Comparison of ENCODE assay signal across 11 mouse cellular contexts in the genomic region with DNA sequence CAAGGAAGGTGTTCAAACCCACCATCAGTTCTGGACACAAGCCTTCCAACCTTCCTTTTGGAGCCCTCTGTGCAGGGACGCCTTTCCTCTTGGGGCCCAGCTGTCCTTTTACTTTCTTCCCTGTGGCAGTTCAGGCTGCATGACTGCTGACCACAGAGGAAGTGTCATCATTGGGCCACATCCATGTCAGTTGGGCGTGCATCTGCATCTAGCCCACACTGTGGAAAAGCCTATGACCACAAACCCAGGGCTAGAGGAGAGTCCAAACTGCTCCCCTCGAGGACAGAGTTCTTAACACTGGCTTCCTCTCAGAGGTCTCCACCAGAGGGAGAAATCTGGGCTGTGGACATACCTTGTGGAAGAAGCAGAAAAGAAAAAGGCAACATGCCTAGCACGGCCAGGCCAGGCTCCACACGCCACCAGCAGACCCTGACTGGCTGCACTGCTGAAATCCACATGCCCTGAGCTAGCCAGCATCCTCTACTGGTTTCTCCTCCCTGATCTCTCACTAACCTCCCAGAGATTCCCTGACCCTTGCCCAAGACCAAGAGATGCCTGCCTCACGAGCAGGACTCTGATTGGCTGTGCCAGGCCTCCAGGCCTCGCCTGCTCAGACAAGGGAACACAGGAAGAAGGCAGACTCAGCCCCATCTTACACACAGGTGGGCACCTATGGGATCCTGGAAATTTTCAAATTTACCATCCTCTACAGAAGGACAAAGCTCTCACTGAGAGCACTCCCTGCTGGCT.
DNase-seq lines count a peak whose midpoint lies in the region; ATAC-seq and TF ChIP-seq lines count a peak whose summit lies in the region.
"Had no signal": no experiment of that assay in that cellular context is flagged by ENCODE, and none has a peak within 500 bp of the region (broad histone marks: within the 10 kb centered on the region; RNA-seq: fewer than 3 reads in every experiment).

No protein-coding gene starts in this region.

- WGBS in heart, embryonic 14.5 days = 82% methylated on average over 7 of the region's 7 CpGs
- WGBS in heart, embryonic 16.5 days = 78% methylated on average over 7 of the region's 7 CpGs
- WGBS in lung, postnatal 0 days = 83% methylated on average over 7 of the region's 7 CpGs

- no peaks in the 10 kb centered on the region for H3K27me3 ChIP-seq in heart, embryonic 14.5 days (ENCODE audit: control insufficient read depth, insufficient read depth, low read length)
- H3K27me3 ChIP-seq in heart, embryonic 16.5 days (ENCODE audit: control insufficient read depth, insufficient read depth, low read length) = no peaks in the 10 kb centered on the region
- no peaks in the 10 kb centered on the region for H3K27me3 ChIP-seq in lung, postnatal 0 days (replicated peaks; ENCODE audit: insufficient read depth, low read length)
- H3K27me3 ChIP-seq: embryonic facial prominence, embryonic 13.5 days had no signal

- no peak for DNase-seq in heart, postnatal 36 days
- peak; percentile 62 for DNase-seq in 3134 (ENCODE audit: extremely low read depth, insufficient read length, low spot score)
- no peak for DNase-seq in lung, postnatal 0 days (ENCODE audit: low spot score)
- DNase-seq in urinary bladder, postnatal 14 days (ENCODE audit: low spot score) = no peak
- DNase-seq in thymus, postnatal 14 days = no peak
- DNase-seq: left cerebral cortex, postnatal 4 days; thymus, postnatal 25 days had no signal

- H3K36me3 ChIP-seq in heart, embryonic 14.5 days (ENCODE audit: control insufficient read depth, insufficient read depth, low read length) = no peaks in the 10 kb centered on the region
- H3K36me3 ChIP-seq in heart, embryonic 16.5 days (ENCODE audit: control insufficient read depth, insufficient read depth) = no peaks in the 10 kb centered on the region
- H3K36me3 ChIP-seq in lung, postnatal 0 days (ENCODE audit: insufficient read depth, low read length) = no peaks in the 10 kb centered on the region
- H3K36me3 ChIP-seq: embryonic facial prominence, embryonic 13.5 days had no signal

- H3K4me2 ChIP-seq in heart, embryonic 14.5 days (ENCODE audit: low read length) = 0 out of 2 replicates have a peak overlapping the region, but pooled peaks have one; percentile 25
- no peak overlapping the region for H3K4me2 ChIP-seq in heart, embryonic 16.5 days (ENCODE audit: low read depth, low read length)
- H3K4me2 ChIP-seq in lung, postnatal 0 days (replicated peaks; ENCODE audit: low read depth, low read length) = no peak overlapping the region
- H3K4me2 ChIP-seq: embryonic facial prominence, embryonic 13.5 days had no signal

- TF ChIP-seq CTCF in lung, postnatal 0 days (IDR thresholded peaks at IDR 0.05) = no peak

- peaks cover 52 to 71% of the 10 kb centered on the region in 2 experiments for H3K4me1 ChIP-seq in heart, embryonic 14.5 days (ENCODE audit: control insufficient read depth in 2 of 2, insufficient read depth in 2 of 2, low read length in 2 of 2)
- H3K4me1 ChIP-seq in heart, embryonic 16.5 days (ENCODE audit: control insufficient read depth, insufficient read depth, low read length) = peaks cover 52% of the 10 kb centered on the region
- peaks cover 27% of the 10 kb centered on the region for H3K4me1 ChIP-seq in lung, postnatal 0 days (ENCODE audit: insufficient read depth, low read depth, low read length)

- TF ChIP-seq EP300 in lung, postnatal 0 days (IDR thresholded peaks at IDR 0.05) = no peak

- H3K4me3 ChIP-seq in heart, embryonic 14.5 days (ENCODE audit: control insufficient read depth in 1 of 2, insufficient read depth in 1 of 2, low read depth in 1 of 2, low read length in 2 of 2) = no peak overlapping the region
- no peak overlapping the region for H3K4me3 ChIP-seq in heart, embryonic 16.5 days (ENCODE audit: low read length)
- H3K4me3 ChIP-seq in lung, postnatal 0 days (ENCODE audit: low read depth, low read length) = no peak overlapping the region
- H3K4me3 ChIP-seq: embryonic facial prominence, embryonic 13.5 days had no signal

- no peak for ATAC-seq in heart, embryonic 14.5 days (ENCODE audit: insufficient number of reproducible peaks, insufficient read depth, low FRiP score, low read depth)
- no peak for ATAC-seq in heart, embryonic 16.5 days (replicated peaks; ENCODE audit: extremely low read depth, insufficient read depth, low FRiP score)
- no peak for ATAC-seq in lung, postnatal 0 days
- ATAC-seq in erythroblast, adult 5-6 weeks (replicated peaks; ENCODE audit: low FRiP score, poor library complexity, severe bottlenecking) = no peak

- H3K9ac ChIP-seq in heart, embryonic 14.5 days (ENCODE audit: low read length) = 0 out of 2 replicates have a peak overlapping the region, but pooled peaks have one; percentile 12
- 0 out of 2 replicates have a peak overlapping the region, but pooled peaks have one; percentile 5 for H3K9ac ChIP-seq in heart, embryonic 16.5 days (ENCODE audit: low read length)
- no peak overlapping the region for H3K9ac ChIP-seq in lung, postnatal 0 days (replicated peaks; ENCODE audit: low read depth)
- H3K9ac ChIP-seq: embryonic facial prominence, embryonic 13.5 days had no signal

- intact Hi-C loops in heart, postnatal 36 days (cut with DNase I) = no loop called here

- no peak overlapping the region for H3K27ac ChIP-seq in heart, embryonic 14.5 days (replicated peaks in 1 of 2; ENCODE audit: control insufficient read depth in 1 of 2, insufficient read depth in 1 of 2, low read depth in 2 of 2, low read length in 2 of 2)
- no peak overlapping the region for H3K27ac ChIP-seq in heart, embryonic 16.5 days (ENCODE audit: low read length)
- H3K27ac ChIP-seq in lung, postnatal 0 days (ENCODE audit: low read length) = peak overlapping the region; percentile 16; the same call in 1 of the 2 replicates
- H3K27ac ChIP-seq: embryonic facial prominence, embryonic 13.5 days had no signal

- H3K9me3 ChIP-seq in heart, embryonic 14.5 days (ENCODE audit: control insufficient read depth, low read length) = no peaks in the 10 kb centered on the region
- H3K9me3 ChIP-seq in heart, embryonic 16.5 days (replicated peaks; ENCODE audit: control insufficient read depth, low read length) = no peaks in the 10 kb centered on the region
- H3K9me3 ChIP-seq in lung, postnatal 0 days (ENCODE audit: low read length) = no peaks in the 10 kb centered on the region
